Mouse (Mus musculus) kidney, adult 11 months (tissue): ENCODE measurements around the gene Tnp1.

Source experiments
- DNase-seq: peaks from one replicate; pipeline ENCODE4 v3.0.0; 2022

Gene Tnp1

GRCm38 (mm10) chr1:73004890-73005289, 10.8 kb downstream of the Tnp1 start:
- no peak for DNase-seq

GRCm38 (mm10) chr1:73002637-73003036, 13.1 kb downstream of the Tnp1 start:
- no peak for DNase-seq

- no peak for DNase-seq
Observed at GRCm38 (mm10) chr1:73001961-73002360, 13.7 kb downstream of the Tnp1 start.

DNA sequence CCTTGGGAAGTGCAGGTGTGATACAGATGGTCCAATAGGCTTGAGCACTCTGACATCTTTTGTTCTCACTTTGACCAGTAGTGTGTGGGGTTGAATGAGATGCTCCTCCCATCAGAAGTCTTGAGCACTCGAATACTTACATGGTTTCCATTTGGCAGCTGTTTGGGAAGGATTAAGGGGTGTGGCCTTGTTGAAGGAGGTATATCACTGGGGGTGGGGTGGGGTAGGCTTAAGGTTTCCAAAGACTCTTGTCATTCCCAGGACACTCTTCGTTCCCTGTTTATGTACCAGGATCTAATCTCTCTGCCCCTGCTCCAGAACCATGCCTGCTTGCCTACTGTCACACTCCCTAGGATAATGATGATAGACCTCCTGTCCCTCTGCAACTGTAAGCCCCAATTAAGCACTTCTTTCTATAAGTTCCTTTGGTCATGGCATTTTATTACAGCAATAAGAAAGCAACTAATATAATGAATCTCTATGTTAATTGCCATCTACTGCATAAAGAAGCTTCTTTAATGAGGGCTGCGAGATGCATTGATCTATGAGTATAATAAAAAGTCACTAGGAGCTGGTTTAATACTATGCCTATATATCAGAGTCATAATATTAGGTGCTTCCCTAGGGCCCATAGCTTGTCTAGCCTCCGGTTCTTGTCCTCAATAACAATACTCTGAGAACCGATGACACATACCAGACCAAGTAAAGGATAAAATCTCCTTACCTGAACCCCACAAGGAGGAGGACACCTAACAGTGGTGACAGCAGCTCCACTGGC, 20.8 kb downstream of the Tnp1 start:
- no peak for DNase-seq

GRCm38 (mm10) chr1:72992944-72993464, 22.7 kb downstream of the Tnp1 start:
- no peak for DNase-seq

GRCm38 (mm10) chr1:72992209-72992608, 23.5 kb downstream of the Tnp1 start:
- no peak for DNase-seq

GRCm38 (mm10) chr1:72988904-72989303, 26.8 kb downstream of the Tnp1 start:
- DNase-seq: no peak

GRCm38 (mm10) chr1:72986715-72987114, 29.0 kb downstream of the Tnp1 start:
- no peak for DNase-seq

DNA sequence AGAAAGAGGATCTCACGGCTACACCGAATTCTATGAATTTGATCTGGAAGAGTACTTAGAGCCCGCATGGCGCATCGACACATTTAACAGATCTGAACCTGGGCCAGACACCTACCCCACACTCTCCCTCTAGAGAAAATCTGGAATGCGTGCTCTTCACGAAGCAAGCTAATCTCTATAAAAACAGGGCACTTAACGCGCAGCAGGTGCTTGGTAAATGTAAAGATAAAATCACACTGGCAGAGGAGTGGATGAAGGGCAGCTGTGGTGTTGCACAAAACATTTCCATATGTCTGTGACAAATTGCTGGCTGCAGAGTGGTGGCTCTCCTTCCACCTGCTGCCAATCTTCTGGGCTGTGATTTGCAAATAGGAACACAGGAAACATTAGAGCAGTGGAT, 36.8 kb downstream of the Tnp1 start:
- DNase-seq: no peak

DNA sequence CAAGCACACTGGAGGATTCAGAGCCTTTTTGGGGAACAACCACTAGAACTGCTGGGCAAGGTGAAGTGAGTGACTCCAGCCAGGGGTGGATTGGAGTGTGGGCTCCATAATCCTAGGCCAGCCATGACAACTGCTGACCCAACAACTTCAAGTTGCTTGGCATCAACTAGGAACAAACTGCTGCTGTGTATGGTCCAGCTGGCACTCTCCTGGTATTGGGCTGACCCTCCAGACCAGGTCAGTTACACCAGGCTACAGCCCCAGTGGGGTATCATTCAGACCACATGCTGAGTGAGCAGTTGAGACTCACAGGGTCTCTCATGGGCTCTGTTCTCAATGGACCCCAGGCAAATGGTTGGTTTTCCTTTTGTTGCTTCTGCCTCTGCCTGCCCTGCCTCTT, 41.5 kb downstream of the Tnp1 start:
- DNase-seq: no peak

DNA sequence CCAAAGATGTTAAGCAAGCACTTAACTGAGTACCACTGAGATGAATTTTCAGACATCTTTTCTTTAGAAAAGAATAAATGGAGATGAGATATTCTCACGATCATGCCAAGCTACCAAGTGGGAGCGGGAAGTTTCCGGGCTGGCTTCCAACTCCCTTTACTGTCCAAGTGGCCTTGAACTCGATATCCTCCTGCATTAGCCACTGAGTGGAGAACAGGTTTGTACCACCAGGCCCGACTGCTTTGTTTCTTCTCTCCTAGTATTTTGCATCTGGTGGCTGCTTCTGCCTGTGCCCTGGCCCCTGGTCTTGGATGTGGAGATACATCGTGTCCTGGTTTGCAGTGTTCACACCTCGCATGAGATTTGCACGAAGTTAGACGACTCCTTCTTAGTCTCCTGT, 45.2 kb downstream of the Tnp1 start:
- DNase-seq: no peak

GRCm38 (mm10) chr1:72969113-72969812, 46.4 kb downstream of the Tnp1 start:
- no peak for DNase-seq

- DNase-seq: no peak
Observed at GRCm38 (mm10) chr1:72966423-72966822, 49.3 kb downstream of the Tnp1 start.
